28 mouse cellular contexts compared by ENCODE assay signal in the genomic region with DNA sequence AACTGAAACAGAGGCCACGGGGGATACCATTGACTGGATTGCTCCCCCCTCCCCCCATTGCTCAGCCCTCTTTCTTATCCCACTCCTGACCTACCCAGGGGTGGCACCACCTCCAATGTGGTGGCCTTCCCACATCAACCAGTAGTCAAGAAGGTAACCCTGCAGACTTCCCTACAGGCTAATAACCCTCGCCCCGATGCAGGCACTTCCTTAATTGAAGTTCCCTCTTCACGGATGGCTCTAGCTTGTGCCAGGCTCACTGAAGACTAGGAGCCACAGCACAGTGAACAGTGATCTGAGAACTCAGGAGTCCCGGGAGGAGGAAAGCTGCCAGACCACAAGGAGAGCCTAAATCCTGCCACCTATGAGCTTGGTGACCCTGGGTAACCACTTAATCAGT. TPM values are rescaled to one million over a fixed set of nuclear protein-coding genes. Genes with fewer than 3 reads are reported as not detected.
"Had no signal": no experiment of that assay in that cellular context is flagged by ENCODE, and none has a peak within 500 bp of the region (broad histone marks: within the 10 kb centered on the region; RNA-seq: fewer than 3 reads in every experiment).

No protein-coding gene starts in this region.

- H3K36me3 ChIP-seq: limb, embryonic 10.5 days; limb, embryonic 13.5 days; liver, embryonic 12.5 days; liver, embryonic 15.5 days; lung, embryonic 15.5 days; midbrain, embryonic 12.5 days; neural tube, embryonic 13.5 days had no signal

- H3K4me2 ChIP-seq: limb, embryonic 13.5 days; liver, embryonic 12.5 days; liver, embryonic 15.5 days; lung, embryonic 15.5 days; midbrain, embryonic 12.5 days; neural tube, embryonic 13.5 days had no signal

- H3K4me1 ChIP-seq: limb, embryonic 10.5 days; limb, embryonic 13.5 days; liver, embryonic 12.5 days; liver, embryonic 15.5 days; lung, embryonic 15.5 days; midbrain, embryonic 12.5 days; neural tube, embryonic 13.5 days had no signal

- H3K27me3 ChIP-seq: lung, embryonic 15.5 days; midbrain, embryonic 12.5 days; neural tube, embryonic 13.5 days had no signal

- H3K9ac ChIP-seq: limb, embryonic 13.5 days; liver, embryonic 12.5 days; liver, embryonic 15.5 days; lung, embryonic 15.5 days; midbrain, embryonic 12.5 days; neural tube, embryonic 13.5 days had no signal

- H3K27ac ChIP-seq: kidney, postnatal 0 days; layer of hippocampus, adult 2 months; limb, embryonic 10.5 days; limb, embryonic 13.5 days; liver, embryonic 12.5 days; liver, embryonic 15.5 days; lung, embryonic 15.5 days; midbrain, embryonic 12.5 days; neural tube, embryonic 13.5 days had no signal

- DNase-seq: kidney, adult 2 months; kidney, postnatal 25 days; layer of hippocampus, adult 9-11 months; liver; lung, adult 18-20 months; lung, postnatal 10 days; lung, postnatal 36 days; retina, postnatal 1 day; right cerebral cortex, postnatal 25 days; spleen, adult 18-20 months; thymus, adult 18-20 months; thymus, postnatal 36 days had no signal

- H3K4me3 ChIP-seq: layer of hippocampus, adult 2 months; limb, embryonic 10.5 days; limb, embryonic 13.5 days; liver, embryonic 12.5 days; liver, embryonic 15.5 days; lung, embryonic 15.5 days; midbrain, embryonic 12.5 days; neural tube, embryonic 13.5 days had no signal

- H3K9me3 ChIP-seq: limb, embryonic 10.5 days; limb, embryonic 13.5 days; liver, embryonic 12.5 days; liver, embryonic 15.5 days; lung, embryonic 15.5 days; midbrain, embryonic 12.5 days; neural tube, embryonic 13.5 days had no signal

- ATAC-seq: liver, embryonic 12.5 days; midbrain, embryonic 16.5 days had no signal

RNA-seq across cellular contexts. Expression of a gene that starts 11.8 kb away (rescaled TPM):
- total RNA-seq: neutrophil, adult 5-6 weeks had no signal
- polyA plus RNA-seq: kidney, embryonic 14.5 days; liver, embryonic 15.5 days had no signal

RNA-seq across cellular contexts. Expression of a gene that starts 36.0 kb away (rescaled TPM):
- total RNA-seq: neutrophil, adult 5-6 weeks had no signal

RNA-seq across cellular contexts. Expression of a gene that starts 47.7 kb away (rescaled TPM):
- total RNA-seq: layer of hippocampus, adult 2 months; layer of hippocampus, postnatal 25 days; left cerebral cortex, adult 18-20 months; left cerebral cortex, postnatal 25 days; neutrophil, adult 5-6 weeks had no signal
- polyA plus RNA-seq: kidney, adult 2 months; testis, adult 2 months had no signal
